Mouse (Mus musculus): Measurements from ENCODE around the gene Rrm2.

Rrm2 gene

DNA sequence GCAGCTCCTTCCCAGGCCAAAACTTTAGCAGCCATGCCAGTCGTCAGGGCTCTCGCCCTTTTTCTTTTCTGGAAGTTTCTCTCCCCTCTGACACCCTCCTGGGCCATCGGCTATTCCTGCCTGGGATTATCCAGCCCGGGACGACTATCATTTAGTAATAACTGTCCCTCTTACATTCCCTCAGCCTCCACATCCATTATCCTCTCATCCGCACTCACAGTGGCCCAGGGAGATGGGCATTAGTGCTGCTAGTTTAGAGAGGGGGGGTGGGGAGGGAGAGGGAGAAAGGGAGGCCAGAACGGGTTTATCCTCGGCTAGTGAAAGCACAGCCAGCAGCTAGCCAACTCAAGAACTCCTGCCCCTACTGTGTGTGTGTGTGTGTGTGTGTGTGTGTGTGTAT is 39.3 kb downstream of the Rrm2 start:
- DNase-seq (ENCODE audit: low spot score in 2 of 2): no peak

DNA sequence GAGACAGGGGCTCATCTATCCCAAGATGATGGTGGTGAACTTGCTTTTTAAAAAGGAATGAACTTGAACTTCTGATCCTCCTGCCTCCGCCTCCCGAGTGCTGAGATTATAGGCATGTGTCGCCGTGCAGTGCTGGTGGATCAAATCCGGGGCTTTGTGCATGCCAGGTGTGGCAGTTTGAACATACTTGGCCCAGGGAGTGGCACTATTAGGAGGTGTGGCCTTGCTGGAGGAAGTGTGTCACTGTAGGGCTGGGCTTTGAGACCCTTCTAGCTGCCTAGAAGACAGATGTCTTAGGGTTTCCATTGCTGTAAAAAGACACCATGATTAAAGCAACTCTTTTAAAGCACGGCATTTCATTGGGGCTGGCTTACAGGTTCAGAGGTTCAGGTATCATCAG is 42.5 kb downstream of the Rrm2 start:
- no peak for DNase-seq (ENCODE audit: low spot score in 2 of 2)

DNA sequence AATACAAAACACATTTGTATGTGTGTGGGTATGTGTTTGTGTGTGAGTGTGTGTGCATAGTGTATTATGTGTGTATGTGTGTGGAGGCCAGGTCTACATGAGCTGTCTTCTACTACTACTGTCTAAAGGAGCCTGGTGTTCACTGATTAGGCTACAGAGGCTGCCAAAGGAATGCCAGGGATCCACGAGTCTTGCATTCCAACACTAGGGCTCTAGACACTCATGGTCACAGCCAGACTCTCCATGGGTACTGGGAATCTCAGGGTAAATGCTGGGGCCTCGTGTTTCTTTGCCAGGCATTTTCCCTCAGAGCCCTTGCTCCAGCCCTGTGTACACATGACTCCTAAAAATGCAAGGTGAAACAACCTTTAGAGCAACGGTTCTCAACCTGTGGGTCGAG is 45.6 kb downstream of the Rrm2 start:
- DNase-seq (ENCODE audit: low spot score in 2 of 2): no peak

DNA sequence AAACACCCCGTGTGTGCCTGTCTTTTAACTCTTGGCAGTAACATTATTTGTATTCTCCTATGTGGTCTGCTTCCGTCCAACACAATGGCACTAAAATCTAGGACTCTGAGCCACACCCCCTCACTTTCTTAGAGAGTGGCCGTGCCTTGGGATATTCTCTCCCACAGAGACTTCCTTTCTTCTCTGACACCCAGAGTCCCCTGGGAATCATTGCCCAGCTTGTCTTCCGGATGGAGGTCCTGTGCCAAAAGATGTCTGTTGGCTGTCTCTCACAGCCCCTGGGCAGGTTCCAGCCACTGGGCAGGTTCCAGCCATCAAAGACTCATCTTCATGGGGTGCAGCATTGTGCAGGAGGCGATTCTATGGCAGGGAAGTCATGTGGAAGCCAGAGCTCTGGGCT is 46.7 kb downstream of the Rrm2 start:
- no peak for DNase-seq (ENCODE audit: low spot score in 2 of 2)

DNA sequence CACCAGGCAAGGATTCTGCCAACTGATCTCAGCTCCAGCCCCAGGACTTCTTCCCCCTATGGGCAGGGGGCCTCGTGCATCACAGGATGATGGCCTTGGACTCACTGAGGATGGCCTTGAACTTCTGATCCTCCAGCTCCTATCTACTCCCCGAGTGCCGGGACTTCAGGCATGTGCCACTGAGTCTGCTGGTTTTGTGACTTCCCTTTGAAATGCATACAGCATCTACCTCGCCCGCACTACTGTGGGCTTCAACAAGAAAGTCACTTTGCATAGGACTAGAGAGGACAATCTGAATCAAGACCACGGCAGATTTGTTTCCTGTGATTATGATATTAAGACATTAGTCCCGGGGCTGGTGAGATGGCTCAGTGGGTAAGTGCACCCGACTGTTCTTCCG is 47.4 kb downstream of the Rrm2 start:
- DNase-seq (ENCODE audit: low spot score in 2 of 2): no peak

DNA sequence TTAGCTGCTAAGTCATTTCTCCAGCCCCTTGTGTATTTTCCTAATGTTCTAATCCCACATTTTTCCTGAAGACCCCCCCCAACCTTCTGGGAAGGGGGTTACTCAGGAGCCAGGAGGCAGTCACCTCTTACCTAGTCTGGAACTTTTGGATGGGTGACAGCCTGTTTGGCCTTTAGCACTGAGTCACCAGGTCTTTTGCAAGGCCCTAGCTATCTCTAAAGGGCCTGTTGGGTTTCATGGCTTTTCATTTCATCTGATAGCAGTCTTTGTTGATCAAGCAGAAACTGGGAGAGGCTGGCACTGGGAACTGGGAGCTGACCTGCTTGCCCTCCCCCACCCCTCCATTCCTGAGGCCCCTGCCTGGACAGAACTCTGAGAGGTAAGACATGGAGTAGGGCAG is 49.3 kb downstream of the Rrm2 start:
- peak in 1 of 2 experiments; percentile 20 for DNase-seq (ENCODE audit: low spot score in 2 of 2)

DNA sequence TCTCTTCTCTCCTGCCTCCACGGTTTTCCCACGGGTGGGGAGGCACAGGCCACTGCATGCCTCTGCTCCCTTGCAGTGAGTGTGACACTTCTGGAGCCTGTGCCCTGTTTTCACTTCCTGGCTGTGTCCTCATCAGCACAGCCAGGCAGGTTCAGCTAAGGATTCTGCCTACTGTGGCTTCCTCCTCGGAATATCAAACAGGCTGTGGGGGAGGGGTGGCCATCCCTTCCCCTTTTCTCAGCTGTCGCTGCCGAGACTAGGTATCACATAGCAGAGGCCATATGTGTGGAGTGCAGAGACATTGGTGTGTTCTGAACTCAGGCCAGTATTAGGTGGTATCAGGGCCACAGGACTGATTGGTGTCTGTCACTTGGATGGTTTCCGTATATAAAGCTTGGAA is 50.3 kb downstream of the Rrm2 start:
- DNase-seq (ENCODE audit: low spot score in 2 of 2): peak; percentile 2 to 9

DNA sequence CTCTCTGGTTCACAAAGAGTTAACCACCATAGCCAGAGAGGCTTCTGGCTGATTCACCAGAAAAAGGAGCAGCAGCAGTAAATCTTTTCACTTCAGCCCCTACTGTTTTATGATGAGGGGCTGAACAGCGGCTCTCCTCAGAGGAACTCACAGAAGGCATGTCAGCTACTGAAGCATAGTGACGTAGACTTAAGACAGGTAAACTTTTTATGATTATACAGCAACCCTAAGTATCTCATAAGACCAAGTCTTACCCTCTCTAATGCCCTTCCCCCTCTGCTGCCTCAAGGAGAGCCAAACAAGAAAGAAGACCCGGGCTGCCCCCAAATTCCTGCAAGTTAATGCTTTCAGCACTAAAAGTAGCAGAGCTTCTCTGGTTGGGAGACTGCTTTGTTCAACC is 54.2 kb downstream of the Rrm2 start:
- DNase-seq (ENCODE audit: low spot score in 2 of 2): no peak
